Mouse (Mus musculus) heart, postnatal 25 days (tissue): ENCODE measurements around the gene Aox4. TPM values are rescaled to one million over a fixed set of nuclear protein-coding genes. Genes with fewer than 3 reads are reported as not detected.

ENCODE experiments used
- DNase-seq: peaks from one replicate; pipeline ENCODE4 v3.0.0; 2022; ENCODE audit warnings: low spot score
- intact Hi-C: fragments of 180-260 bp; cut with DNase I; formaldehyde crosslinking; loops from one replicate; pipeline ENCODE4 v1.15.1; 2025
- total RNA-seq, 2 experiments: library from RNA; stranded (reverse); gene quantifications; 2 replicates each; pipeline ENCODE4 v1.2.3; 2021

Gene Aox4
- total RNA-seq, 2 experiments from 2014 or later, result not detected

- DNase-seq, result peak; percentile 36
- intact Hi-C loops, result loop anchor here (1.0 to 10.0 kb wide), 3 partner anchors 140 to 871 kb away; no protein-coding TSS in a partner anchor
Observed at GRCm38 (mm10) chr1:58296278-58296677, 86.1 kb downstream of the Aox4 start.

GRCm38 (mm10) chr1:58296821-58297220 lies 86.6 kb downstream of the Aox4 start:
- DNase-seq, result no peak
- intact Hi-C loops, result loop anchor here (1.0 to 10.0 kb wide), 3 partner anchors 141 to 872 kb away; no protein-coding TSS in a partner anchor

GRCm38 (mm10) chr1:58298347-58298746 lies 88.2 kb downstream of the Aox4 start:
- DNase-seq, result peak; percentile 17
- intact Hi-C loops, result loop anchor here (10.0 kb wide), 2 partner anchors 334 to 874 kb away; no protein-coding TSS in a partner anchor

GRCm38 (mm10) chr1:58301073-58301472 lies 90.9 kb downstream of the Aox4 start:
- intact Hi-C loops, result no loop called here
- no peak for DNase-seq

- no peak for DNase-seq
- intact Hi-C loops, result no loop called here
Observed at GRCm38 (mm10) chr1:58302015-58302414, 91.8 kb downstream of the Aox4 start.

- no peak for DNase-seq
Observed at GRCm38 (mm10) chr1:58303009-58303408, 92.8 kb downstream of the Aox4 start.

GRCm38 (mm10) chr1:58303726-58304125 lies 93.5 kb downstream of the Aox4 start:
- DNase-seq, result peak; percentile 35

More at GRCm38 (mm10) chr1:58303009-58303408, 92.8 kb downstream of the Aox4 start:
- intact Hi-C loops, result no loop called here

GRCm38 (mm10) chr1:58304296-58304695 lies 94.1 kb downstream of the Aox4 start:
- intact Hi-C loops, result no loop called here
- peak; percentile 18 for DNase-seq

More at GRCm38 (mm10) chr1:58303726-58304125, 93.5 kb downstream of the Aox4 start:
- intact Hi-C loops, result no loop called here

GRCm38 (mm10) chr1:58307181-58307580 lies 97.0 kb downstream of the Aox4 start:
- intact Hi-C loops, result no loop called here
- DNase-seq, result no peak

GRCm38 (mm10) chr1:58308594-58308993 lies 98.4 kb downstream of the Aox4 start:
- intact Hi-C loops, result no loop called here
- DNase-seq, result no peak

- intact Hi-C loops, result no loop called here
- no peak for DNase-seq
Observed at GRCm38 (mm10) chr1:58309853-58310252, 99.7 kb downstream of the Aox4 start.

- intact Hi-C loops, result no loop called here
- DNase-seq, result no peak
Observed at GRCm38 (mm10) chr1:58311221-58311864, 101.1 kb downstream of the Aox4 start.

- intact Hi-C loops, result no loop called here
- no peak for DNase-seq
Observed at GRCm38 (mm10) chr1:58313173-58313572, 103.0 kb downstream of the Aox4 start.

GRCm38 (mm10) chr1:58315532-58315931 lies 105.3 kb downstream of the Aox4 start:
- DNase-seq, result no peak
- intact Hi-C loops, result no loop called here

Other genes with a start within 250 kb of the Aox4 start
- gene Sgo2a, start 214.4 kb upstream of the Aox4 start, total RNA-seq, result 1 to 10 TPM; 3.4 to 3.6 TPM
- gene Kctd18, start 191.4 kb upstream of the Aox4 start, total RNA-seq, result 1 to 10 TPM; 6.5 to 8.6 TPM
- 1 to 10 TPM; 6.3 to 6.5 TPM for gene Aox1, start 180.5 kb upstream of the Aox4 start, total RNA-seq
- under 1 TPM; 0.70 to 0.73 TPM for gene Aox3, start 97.3 kb upstream of the Aox4 start, total RNA-seq
- gene Aox2, start 67.9 kb downstream of the Aox4 start, total RNA-seq, result not detected
- gene Bzw1, start 182.5 kb downstream of the Aox4 start, total RNA-seq, result 10 to 100 TPM; 62.7 to 75.9 TPM
- 10 to 100 TPM; 53.1 to 59.9 TPM for gene Clk1, start 213.7 kb downstream of the Aox4 start, total RNA-seq
- gene Nif3l1, start 234.8 kb downstream of the Aox4 start, total RNA-seq, result 10 to 100 TPM; 12.1 to 14.2 TPM
- 10 to 100 TPM; 17.5 to 19.3 TPM for gene Ppil3, start 235.1 kb downstream of the Aox4 start, total RNA-seq